Mouse (Mus musculus): ENCODE results near the gene Six2. TPM values are rescaled to one million over a fixed set of nuclear protein-coding genes. Genes with fewer than 3 reads are reported as not detected.

The Six2 gene
- polyA plus RNA-seq, 1 experiment, result 0.08 TPM

- H3K4me1 ChIP-seq (ENCODE audit: control insufficient read depth, insufficient read depth, insufficient read length), result no peaks in the 10 kb centered on the region; the same call in 1 of the 2 replicates
- WGBS, result 18% methylated on average over 6 of the region's 6 CpGs
- H3K36me3 ChIP-seq (ENCODE audit: control insufficient read depth, insufficient read depth, low read length), result no peaks in the 10 kb centered on the region
- no peak for TF ChIP-seq POLR2A (IDR thresholded peaks at IDR 0.05; ENCODE audit: low read depth, low read length)
- no peak for TF ChIP-seq CTCF (IDR thresholded peaks at IDR 0.05; ENCODE audit: extremely low read depth, insufficient read depth, insufficient read length, insufficient replicate concordance)
- H3K4me3 ChIP-seq (ENCODE audit: extremely low read depth, insufficient read depth, insufficient read length), result no peak overlapping the region
- H3K27me3 ChIP-seq (ENCODE audit: control insufficient read depth, insufficient read depth, low read length), result peaks cover 22% of the 10 kb centered on the region
- H3K27ac ChIP-seq (ENCODE audit: insufficient read depth, low read length), result no peak overlapping the region
- DNase-seq (ENCODE audit: low read depth in 1 of 2, low spot score in 2 of 2), result no peak
These were observed 2.4 kb upstream of the Six2 start for GRCm38 (mm10) chr17:85690323-85690968.

DNA sequence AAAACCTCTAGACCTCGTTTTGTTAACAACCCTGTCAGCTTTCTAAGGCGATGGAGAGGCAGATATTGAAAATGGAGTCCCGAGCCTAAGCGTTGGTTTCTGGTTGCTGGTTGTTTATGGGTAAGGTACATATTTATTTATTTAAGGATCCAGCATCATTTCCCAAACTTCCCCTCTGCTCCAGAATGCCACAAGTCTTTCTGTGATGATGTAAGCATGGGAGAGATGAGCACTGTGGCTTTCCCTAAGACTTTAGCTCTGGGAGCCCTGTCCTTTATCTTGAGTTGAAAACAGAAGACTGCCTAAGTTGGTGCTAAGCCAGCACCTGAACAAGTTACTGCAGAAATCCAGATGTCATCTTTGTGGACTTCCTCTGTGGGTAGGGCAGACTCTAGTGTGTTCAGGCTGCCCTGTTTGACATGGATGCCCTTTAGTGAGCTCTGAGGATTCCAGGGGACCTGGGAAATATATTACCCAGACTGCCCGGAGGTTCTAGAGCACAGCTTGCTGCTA, 1.8 kb upstream of the Six2 start:
- Histone ChIP-seq H3K4me1 (ENCODE audit: control insufficient read depth, insufficient read depth, insufficient read length) (no peaks in the 10 kb centered on the region; the same call in 1 of the 2 replicates), H3K27me3 (ENCODE audit: control insufficient read depth, insufficient read depth, low read length) (peaks cover 28% of the 10 kb centered on the region), H3K4me3 (ENCODE audit: extremely low read depth, insufficient read depth, insufficient read length) (no peak overlapping the region), H3K36me3 (ENCODE audit: control insufficient read depth, insufficient read depth, low read length) (no peaks in the 10 kb centered on the region), H3K27ac (ENCODE audit: insufficient read depth, low read length) (no peak overlapping the region)
- no peak for TF ChIP-seq POLR2A (IDR thresholded peaks at IDR 0.05; ENCODE audit: low read depth, low read length)
- no peak for TF ChIP-seq CTCF (IDR thresholded peaks at IDR 0.05; ENCODE audit: extremely low read depth, insufficient read depth, insufficient read length, insufficient replicate concordance)
- DNase-seq (ENCODE audit: low read depth in 1 of 2, low spot score in 2 of 2), result no peak
- WGBS, result 33% methylated on average over 5 of the region's 5 CpGs

GRCm38 (mm10) chr17:85688911-85689806, 1.1 kb upstream of the Six2 start:
- Histone ChIP-seq H3K27me3 (ENCODE audit: control insufficient read depth, insufficient read depth, low read length) (peaks cover 31% of the 10 kb centered on the region), H3K4me3 (ENCODE audit: extremely low read depth, insufficient read depth, insufficient read length) (no peak overlapping the region), H3K27ac (ENCODE audit: insufficient read depth, low read length) (no peak overlapping the region), H3K36me3 (ENCODE audit: control insufficient read depth, insufficient read depth, low read length) (no peaks in the 10 kb centered on the region), H3K4me1 (ENCODE audit: control insufficient read depth, insufficient read depth, insufficient read length) (no peaks in the 10 kb centered on the region; the same call in 1 of the 2 replicates)
- WGBS, result 3% methylated on average over 35 of the region's 35 CpGs
- DNase-seq (ENCODE audit: low read depth in 1 of 2, low spot score in 2 of 2), result no peak
- TF ChIP-seq POLR2A (IDR thresholded peaks at IDR 0.05; ENCODE audit: low read depth, low read length), result no peak
- TF ChIP-seq CTCF (IDR thresholded peaks at IDR 0.05; ENCODE audit: extremely low read depth, insufficient read depth, insufficient read length, insufficient replicate concordance), result no peak

GRCm38 (mm10) chr17:85687421-85688235, 446 bp downstream of the Six2 start:
- Histone ChIP-seq H3K4me3 (ENCODE audit: extremely low read depth, insufficient read depth, insufficient read length) (no peak overlapping the region), H3K27ac (ENCODE audit: insufficient read depth, low read length) (no peak overlapping the region), H3K36me3 (ENCODE audit: control insufficient read depth, insufficient read depth, low read length) (no peaks in the 10 kb centered on the region), H3K4me1 (ENCODE audit: control insufficient read depth, insufficient read depth, insufficient read length) (peaks cover 3% of the 10 kb centered on the region), H3K27me3 (ENCODE audit: control insufficient read depth, insufficient read depth, low read length) (peaks cover 41% of the 10 kb centered on the region)
- WGBS, result 4% methylated on average over 90 of the region's 109 CpGs
- no peak for TF ChIP-seq POLR2A (IDR thresholded peaks at IDR 0.05; ENCODE audit: low read depth, low read length)
- no peak for TF ChIP-seq CTCF (IDR thresholded peaks at IDR 0.05; ENCODE audit: extremely low read depth, insufficient read depth, insufficient read length, insufficient replicate concordance)
- no peak for DNase-seq (ENCODE audit: low read depth in 1 of 2, low spot score in 2 of 2)

GRCm38 (mm10) chr17:85686476-85687420, 1.3 kb downstream of the Six2 start:
- H3K36me3 ChIP-seq (ENCODE audit: control insufficient read depth, insufficient read depth, low read length), result no peaks in the 10 kb centered on the region
- TF ChIP-seq POLR2A (IDR thresholded peaks at IDR 0.05; ENCODE audit: low read depth, low read length) (no peak), CTCF (IDR thresholded peaks at IDR 0.05; ENCODE audit: extremely low read depth, insufficient read depth, insufficient read length, insufficient replicate concordance) (no peak)
- peaks cover 3% of the 10 kb centered on the region for H3K4me1 ChIP-seq (ENCODE audit: control insufficient read depth, insufficient read depth, insufficient read length)
- H3K27me3 ChIP-seq (ENCODE audit: control insufficient read depth, insufficient read depth, low read length), result peaks cover 33% of the 10 kb centered on the region
- 10% methylated on average over 42 of the region's 42 CpGs for WGBS
- H3K27ac ChIP-seq (ENCODE audit: insufficient read depth, low read length), result no peak overlapping the region
- no peak overlapping the region for H3K4me3 ChIP-seq (ENCODE audit: extremely low read depth, insufficient read depth, insufficient read length)
- DNase-seq (ENCODE audit: low read depth in 1 of 2, low spot score in 2 of 2), result no peak
